Mouse (Mus musculus) olfactory bulb, adult 2 months (tissue): Measurements from ENCODE around the gene Ccl17.

Experiments
- CTCF ChIP-seq: fragments of 200-500 bp; IDR thresholded peaks from 2 replicates; pipeline ENCODE4 v1.5.1; 2012; ENCODE audit warnings: low read depth, mild to moderate bottlenecking, low read length, moderate library complexity; ENCODE audit not compliant: insufficient read depth
- POLR2A ChIP-seq: fragments of 200-500 bp; IDR thresholded peaks from 2 replicates; pipeline ENCODE4 v1.6.1; 2012; ENCODE audit warnings: mild to moderate bottlenecking, low read depth, low read length, moderate library complexity; ENCODE audit not compliant: insufficient read depth

- TF ChIP-seq POLR2A (no peak), CTCF (no peak)
Observed at GRCm38 (mm10) chr8:94794782-94795181, 15.5 kb upstream of the Ccl17 start.
